Mouse (Mus musculus): Measurements from ENCODE around the gene Ofcc1. TPM values are rescaled to one million over a fixed set of nuclear protein-coding genes. Genes with fewer than 3 reads are reported as not detected.

Ofcc1 gene
- not detected for total RNA-seq (2021)
- long read RNA-seq, experiment 1, result 0 reads
- long read RNA-seq, experiment 2, result 0 reads

- DNase-seq (ENCODE audit: low spot score in 2 of 2), result no peak
Measured at GRCm38 (mm10) chr13:40361288-40361687, at the start of gene Ofcc1. Gene Ofcc1 (minus strand): TSS chr13:40361450.

GRCm38 (mm10) chr13:40390120-40390519, 28.9 kb upstream of the Ofcc1 start:
- DNase-seq (ENCODE audit: low spot score in 2 of 2), result no peak

- no peak for DNase-seq (ENCODE audit: low spot score in 2 of 2)
Measured at GRCm38 (mm10) chr13:40387446-40387845, 26.2 kb upstream of the Ofcc1 start.

DNA sequence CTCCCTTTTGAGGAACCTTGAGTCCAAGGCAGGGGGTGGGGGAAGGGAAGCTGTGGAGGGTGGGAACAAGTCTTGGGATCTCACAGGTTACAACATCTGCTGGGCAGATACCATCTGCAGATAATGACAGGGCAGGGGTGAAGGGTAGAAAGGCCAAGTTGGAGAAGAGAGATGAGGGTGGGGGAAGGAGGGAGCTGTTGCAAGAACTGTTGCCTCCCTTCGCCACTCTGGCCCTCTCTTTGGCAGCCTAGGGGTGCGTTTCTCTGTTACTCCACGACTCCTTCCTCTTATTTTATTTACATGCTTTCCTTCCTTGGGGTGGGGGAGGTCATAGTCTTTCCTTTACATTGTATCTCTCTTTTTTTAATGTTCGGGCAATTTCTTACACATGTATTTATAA, 23.7 kb upstream of the Ofcc1 start:
- no peak for DNase-seq (ENCODE audit: low spot score in 2 of 2)

- DNase-seq (ENCODE audit: low spot score in 2 of 2), result no peak
Measured at GRCm38 (mm10) chr13:40376773-40377172, 15.5 kb upstream of the Ofcc1 start.

DNA sequence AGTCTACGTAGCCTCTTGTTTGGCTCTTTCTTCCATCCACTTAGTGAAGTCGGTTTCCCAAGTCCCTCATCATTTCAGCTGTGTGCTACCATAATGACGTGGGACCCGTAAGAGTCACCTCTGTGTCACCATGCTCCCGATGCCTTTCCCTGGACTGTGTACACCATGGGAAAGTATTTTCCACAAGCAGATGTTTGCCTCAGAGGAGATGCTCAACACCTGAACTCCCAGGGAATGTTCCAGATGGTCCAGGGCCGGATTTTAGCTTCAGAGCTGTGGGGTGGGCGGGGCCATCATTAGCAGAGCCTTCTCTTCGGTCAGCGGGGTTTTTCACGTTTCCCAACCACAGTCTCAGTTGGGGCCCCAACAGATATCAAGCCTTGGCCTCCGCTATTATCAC, 5.5 kb upstream of the Ofcc1 start:
- no peak for DNase-seq (ENCODE audit: low spot score in 2 of 2)

- no peak for DNase-seq (ENCODE audit: low spot score in 2 of 2)
Measured at GRCm38 (mm10) chr13:40364855-40365254, 3.6 kb upstream of the Ofcc1 start.

DNA sequence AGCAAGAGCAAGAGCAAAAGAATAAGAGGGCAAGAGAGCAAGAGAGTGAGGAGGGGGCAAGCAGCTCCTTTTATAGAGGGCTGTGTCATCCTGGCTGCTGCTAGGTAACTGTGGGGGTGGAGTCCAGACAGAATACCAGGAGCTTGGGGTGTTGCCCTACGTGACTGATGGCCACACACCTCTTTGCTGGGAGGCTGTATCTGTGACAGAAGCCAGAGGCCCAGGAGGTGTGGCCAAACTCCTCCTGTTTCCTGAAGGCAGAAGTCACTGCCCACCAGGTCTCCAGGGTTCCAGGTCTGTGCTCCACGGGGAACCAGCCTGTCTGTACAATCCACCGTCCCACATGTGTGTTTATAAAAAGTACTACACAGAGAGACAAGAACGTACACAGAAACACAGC, 558 bp downstream of the Ofcc1 start:
- no peak for DNase-seq (ENCODE audit: low spot score in 2 of 2)

DNA sequence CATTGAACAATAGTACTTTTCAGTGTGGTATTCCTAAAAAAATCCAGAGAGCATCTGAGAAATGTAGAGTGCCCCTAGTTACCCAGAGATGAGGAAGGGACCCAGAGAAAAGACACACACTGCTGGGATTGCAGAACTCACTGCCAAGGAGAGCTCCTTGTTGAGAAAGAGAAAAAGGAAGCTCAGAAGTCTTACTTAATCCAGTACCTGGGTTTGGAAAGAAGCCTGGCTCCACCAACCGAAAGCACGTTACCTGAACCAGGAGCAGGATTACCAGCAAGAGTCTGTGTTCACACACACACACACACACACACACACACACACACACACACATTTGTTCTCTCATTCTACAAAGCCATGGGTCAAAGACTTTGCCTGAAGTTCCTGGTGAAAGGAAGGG, 14.2 kb downstream of the Ofcc1 start:
- DNase-seq (ENCODE audit: low spot score in 2 of 2), result no peak

- no peak for DNase-seq (ENCODE audit: low spot score in 2 of 2)
Measured at GRCm38 (mm10) chr13:40323301-40323700, 37.9 kb downstream of the Ofcc1 start.

DNA sequence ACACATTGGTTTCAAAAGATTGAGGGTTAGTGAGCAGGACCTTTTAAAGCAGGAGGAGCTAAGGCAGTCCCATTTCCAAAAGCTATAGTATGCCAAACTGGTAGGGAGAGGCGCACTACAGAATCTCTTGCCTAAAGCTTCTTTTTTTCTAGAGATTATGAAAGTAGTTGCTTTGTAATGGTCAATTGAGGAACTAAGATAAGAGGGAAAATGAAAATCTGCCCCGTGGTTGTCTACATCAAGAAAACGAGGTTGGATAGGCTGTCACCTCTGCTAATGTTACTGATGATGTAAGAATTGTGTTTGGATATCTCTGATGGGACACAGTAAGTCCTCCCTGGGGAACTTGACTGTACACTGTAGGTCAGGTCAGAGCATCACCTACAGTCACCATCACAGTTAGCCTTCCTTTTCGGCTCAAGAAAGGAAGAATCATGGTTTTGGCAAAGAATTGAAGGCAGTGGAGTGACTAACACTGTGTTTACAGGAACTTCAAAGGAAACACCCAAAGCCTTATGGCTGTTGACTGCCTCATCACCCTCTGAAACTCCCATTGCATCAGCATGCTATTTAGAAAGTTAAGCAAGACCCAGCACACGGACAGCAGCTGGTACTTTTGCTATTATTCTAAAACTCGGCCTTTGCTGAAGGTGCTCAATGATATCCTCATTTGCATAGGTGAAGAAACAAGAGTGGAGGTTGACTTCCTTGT, 40.3 kb downstream of the Ofcc1 start:
- DNase-seq (ENCODE audit: low spot score in 2 of 2), result no peak

DNA sequence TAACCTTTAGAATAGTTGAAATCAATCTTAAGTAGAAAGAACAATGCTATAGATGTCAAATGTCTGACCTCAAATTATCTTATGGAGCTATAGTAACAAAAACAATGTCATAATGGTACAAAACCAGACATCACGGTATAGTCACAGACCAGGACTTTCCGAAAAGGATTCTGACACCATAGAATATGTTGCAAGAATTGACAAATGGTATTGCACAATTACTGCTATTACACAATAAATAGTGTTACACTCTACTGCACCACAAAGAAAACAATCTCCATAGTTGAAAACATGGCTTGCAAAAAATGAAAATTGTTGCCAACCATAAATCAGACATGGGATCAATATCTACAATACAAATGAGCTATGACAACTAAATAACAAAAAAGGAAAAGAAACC, 43.5 kb downstream of the Ofcc1 start:
- no peak for DNase-seq (ENCODE audit: low spot score in 2 of 2)

- no peak for DNase-seq (ENCODE audit: low spot score in 2 of 2)
Measured at GRCm38 (mm10) chr13:40315158-40315792, 46.0 kb downstream of the Ofcc1 start.

- DNase-seq (ENCODE audit: low spot score in 2 of 2), result no peak
Measured at GRCm38 (mm10) chr13:40292891-40293290, 68.4 kb downstream of the Ofcc1 start.

DNA sequence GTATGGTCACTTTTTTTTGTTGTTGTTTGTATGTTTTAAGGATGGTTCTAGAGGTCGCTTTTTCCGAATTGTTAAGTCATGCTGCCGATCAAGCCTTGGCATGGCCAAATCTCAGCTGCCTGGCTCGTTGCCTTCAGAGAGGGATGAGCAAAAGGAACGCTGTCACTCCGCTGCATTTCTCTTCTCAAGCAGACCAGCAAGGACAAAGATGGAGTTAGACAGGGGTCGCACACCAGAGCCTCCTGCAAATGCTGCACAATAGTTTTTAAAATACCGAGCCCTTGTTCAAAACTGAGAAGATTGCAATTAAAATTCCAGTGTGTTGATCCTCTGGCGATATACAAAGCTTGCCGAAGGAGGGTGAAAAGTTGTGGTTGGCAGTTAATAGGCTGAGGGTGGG, 70.4 kb downstream of the Ofcc1 start:
- no peak for DNase-seq (ENCODE audit: low spot score in 2 of 2)

GRCm38 (mm10) chr13:40288650-40289049, 72.6 kb downstream of the Ofcc1 start:
- DNase-seq (ENCODE audit: low spot score in 2 of 2), result no peak

- no peak for DNase-seq (ENCODE audit: low spot score in 2 of 2)
Measured at GRCm38 (mm10) chr13:40287266-40288002, 73.8 kb downstream of the Ofcc1 start.

GRCm38 (mm10) chr13:40285234-40285791, 75.9 kb downstream of the Ofcc1 start:
- no peak for DNase-seq (ENCODE audit: low spot score in 2 of 2)

GRCm38 (mm10) chr13:40280616-40281015, 80.6 kb downstream of the Ofcc1 start:
- DNase-seq (ENCODE audit: low spot score in 2 of 2), result no peak

DNA sequence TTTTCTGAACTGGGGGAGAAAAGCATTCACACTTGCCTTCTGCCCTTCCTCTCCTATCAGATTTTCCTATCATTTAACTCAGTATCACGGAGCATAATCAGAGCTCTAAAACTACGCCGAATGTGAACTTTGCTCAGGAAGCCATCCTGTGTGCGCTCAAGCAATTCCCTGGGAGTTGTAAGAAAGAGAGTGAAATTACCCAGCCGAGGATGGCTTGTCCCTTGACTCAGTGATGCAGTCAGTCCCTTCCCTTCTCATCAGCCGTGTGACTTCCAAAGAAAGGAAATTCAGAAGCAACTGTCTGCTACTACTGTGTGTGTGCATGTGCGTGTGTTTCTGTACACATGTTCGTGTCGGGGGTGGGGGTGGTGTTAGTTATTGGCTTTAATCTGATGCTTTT, 93.7 kb downstream of the Ofcc1 start:
- DNase-seq (ENCODE audit: low spot score in 2 of 2), result no peak

DNA sequence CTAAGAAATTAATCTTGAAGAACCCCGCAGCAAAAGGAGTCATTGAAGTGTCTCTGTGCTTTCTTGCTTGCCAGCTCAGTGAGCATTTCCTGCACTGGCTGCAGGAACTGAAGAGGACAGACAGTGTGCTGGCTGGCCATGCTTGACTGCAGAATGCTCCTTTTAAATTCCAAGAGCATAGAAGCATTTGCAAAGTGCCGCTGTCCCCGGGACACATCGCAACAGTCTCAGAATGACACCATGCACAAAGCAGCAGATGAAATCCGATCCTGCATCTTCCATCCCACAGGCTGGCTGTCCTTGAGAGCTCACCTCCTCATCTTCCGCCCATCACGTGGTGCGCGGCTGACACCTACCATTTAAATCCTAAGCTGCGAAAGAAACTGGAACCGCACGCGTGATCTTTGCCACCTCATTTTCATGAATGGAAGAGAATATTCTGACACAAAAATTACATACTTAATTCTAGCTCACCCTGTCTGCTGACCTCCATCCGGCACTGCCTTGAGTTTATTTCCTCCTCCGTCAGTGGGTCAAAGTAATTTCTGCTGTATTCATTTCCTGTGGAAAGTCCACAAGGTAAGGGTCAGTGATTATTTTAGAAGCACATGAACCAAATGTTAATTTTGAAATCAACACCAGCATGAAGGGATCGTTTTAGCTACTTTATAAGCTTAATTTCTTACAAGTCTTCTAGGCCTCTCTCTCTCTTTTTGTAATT, 98.0 kb downstream of the Ofcc1 start:
- DNase-seq (ENCODE audit: low spot score in 2 of 2), result no peak

Data from left cerebral cortex, adult 18-20 months (tissue).